Mouse (Mus musculus) hindbrain, embryonic 10.5 days (tissue): ENCODE data around the gene G3bp2. TPM values are rescaled to one million over a fixed set of nuclear protein-coding genes. Genes with fewer than 3 reads are reported as not detected.
A peak's percentile ranks its signal among the peaks of the same experiment; 100 is the strongest.

ENCODE experiments used
- DNase-seq: peaks from one replicate; pipeline ENCODE4 v3.0.0-alpha.2; 2017; ENCODE audit warnings: low spot score
- H3K27ac ChIP-seq: fragments of 300-500 bp; sonication (generic); 2 replicates; pipeline ENCODE4 v1.5.1; 2016; ENCODE audit warnings: mild to moderate bottlenecking, moderate library complexity
- H3K27me3 ChIP-seq: fragments of 300-500 bp; sonication (generic); 2 replicates; pipeline ENCODE4 v1.6.1; 2016; ENCODE audit warnings: mild to moderate bottlenecking; ENCODE audit not compliant: poor library complexity, insufficient read depth, severe bottlenecking
- H3K36me3 ChIP-seq: fragments of 300-500 bp; sonication (generic); 2 replicates; pipeline ENCODE4 v1.6.1; 2016; ENCODE audit warnings: mild to moderate bottlenecking, moderate library complexity
- H3K4me1 ChIP-seq: fragments of 300-500 bp; sonication (generic); replicated peaks from 2 replicates; pipeline ENCODE4 v1.6.1; 2016; ENCODE audit warnings: mild to moderate bottlenecking
- H3K4me3 ChIP-seq: fragments of 300-500 bp; sonication (generic); 2 replicates; pipeline ENCODE4 v1.5.1; 2016; ENCODE audit warnings: mild to moderate bottlenecking, moderate library complexity
- H3K9me3 ChIP-seq: fragments of 300-500 bp; sonication (generic); 2 replicates; pipeline ENCODE4 v1.6.1; 2016; ENCODE audit warnings: mild to moderate bottlenecking, moderate library complexity
- WGBS: fragments of 180-500 bp; shearing (Covaris S2); methylation state at CpG from one replicate; pipeline ENCODE4 v1.1.7; 2016; 5-methylcytosine and 5-hydroxymethylcytosine counted together
- polyA plus RNA-seq: library from polyadenylated mRNA; unstranded; fragments of >200 nt; fragmentation: Nextera tagmentation; extraction: Ambion mirVana; gene quantifications from 2 replicates; pipeline ENCODE4 v1.2.1, GENCODE M21; 2016

Gene G3bp2
- polyA plus RNA-seq, 1 experiment from 2014 or later = 273 TPM

- Histone ChIP-seq H3K27ac (no peak overlapping the region), H3K27me3 (no peaks in the 10 kb centered on the region), H3K4me3 (no peak overlapping the region), H3K9me3 (no peaks in the 10 kb centered on the region), H3K36me3 (no peaks in the 10 kb centered on the region), H3K4me1 (peaks cover 15% of the 10 kb centered on the region)
- no peak for DNase-seq
- 81% methylated on average over 3 of the region's 3 CpGs for WGBS
These were observed 10.5 kb upstream of the G3bp2 start for GRCm38 (mm10) chr5:92094062-92094415.

- Histone ChIP-seq H3K27ac (no peak overlapping the region), H3K27me3 (no peaks in the 10 kb centered on the region), H3K4me3 (no peak overlapping the region), H3K36me3 (no peaks in the 10 kb centered on the region), H3K9me3 (no peaks in the 10 kb centered on the region), H3K4me1 (peaks cover 15% of the 10 kb centered on the region)
- WGBS = 47% methylated on average over 15 of the region's 15 CpGs
- no peak for DNase-seq
These were observed 9.9 kb upstream of the G3bp2 start for GRCm38 (mm10) chr5:92093263-92094061.

GRCm38 (mm10) chr5:92087469-92087868 lies 4.0 kb upstream of the G3bp2 start:
- no peak overlapping the region for H3K4me3 ChIP-seq
- no peaks in the 10 kb centered on the region for H3K9me3 ChIP-seq
- H3K27ac ChIP-seq = no peak overlapping the region
- H3K36me3 ChIP-seq = no peaks in the 10 kb centered on the region
- DNase-seq = no peak
- H3K27me3 ChIP-seq = no peaks in the 10 kb centered on the region
- WGBS = 93% methylated on average over 4 of the region's 4 CpGs
- H3K4me1 ChIP-seq = peaks cover 6% of the 10 kb centered on the region; the same call in 1 of the 2 replicates

GRCm38 (mm10) chr5:92085821-92086550 lies 2.5 kb upstream of the G3bp2 start:
- no peaks in the 10 kb centered on the region for H3K9me3 ChIP-seq
- H3K4me3 ChIP-seq = no peak overlapping the region
- no peak overlapping the region for H3K27ac ChIP-seq
- DNase-seq = no peak
- H3K36me3 ChIP-seq = no peaks in the 10 kb centered on the region
- H3K4me1 ChIP-seq = peaks cover 20% of the 10 kb centered on the region
- no peaks in the 10 kb centered on the region for H3K27me3 ChIP-seq
- 83% methylated on average over 7 of the region's 7 CpGs for WGBS

GRCm38 (mm10) chr5:92085246-92085645 lies 1.7 kb upstream of the G3bp2 start:
- Histone ChIP-seq H3K27ac (no peak overlapping the region), H3K4me1 (peaks cover 27% of the 10 kb centered on the region), H3K36me3 (no peaks in the 10 kb centered on the region), H3K9me3 (no peaks in the 10 kb centered on the region), H3K27me3 (no peaks in the 10 kb centered on the region), H3K4me3 (no peak overlapping the region)
- 68% methylated on average over 4 of the region's 4 CpGs for WGBS
- DNase-seq = no peak

- DNase-seq = peak; percentile 74
- H3K4me1 ChIP-seq = peaks cover 35% of the 10 kb centered on the region
- no peaks in the 10 kb centered on the region for H3K36me3 ChIP-seq
- peak overlapping the region; percentile 99 for H3K27ac ChIP-seq
- under 1% methylated on average over 54 of the region's 55 CpGs for WGBS
- H3K27me3 ChIP-seq = no peaks in the 10 kb centered on the region
- peak overlapping the region; percentile 99 for H3K4me3 ChIP-seq
- no peaks in the 10 kb centered on the region for H3K9me3 ChIP-seq
These were observed 608 bp downstream of the G3bp2 start for GRCm38 (mm10) chr5:92082821-92083401.

GRCm38 (mm10) chr5:92081326-92081725 lies 2.2 kb downstream of the G3bp2 start:
- Histone ChIP-seq H3K4me1 (peaks cover 35% of the 10 kb centered on the region), H3K36me3 (0 out of 2 replicates have a peak, but pooled peaks cover 7% of the 10 kb centered on the region), H3K4me3 (peak overlapping the region; percentile 99), H3K9me3 (no peaks in the 10 kb centered on the region), H3K27me3 (no peaks in the 10 kb centered on the region), H3K27ac (no peak overlapping the region)
- DNase-seq = no peak
- 79% methylated on average over 3 of the region's 3 CpGs for WGBS

GRCm38 (mm10) chr5:92080400-92080799 lies 3.1 kb downstream of the G3bp2 start:
- no peaks in the 10 kb centered on the region for H3K9me3 ChIP-seq
- peaks cover 35% of the 10 kb centered on the region for H3K4me1 ChIP-seq
- H3K36me3 ChIP-seq = 0 out of 2 replicates have a peak, but pooled peaks cover 7% of the 10 kb centered on the region
- no peak overlapping the region for H3K27ac ChIP-seq
- H3K27me3 ChIP-seq = no peaks in the 10 kb centered on the region
- H3K4me3 ChIP-seq = no peak overlapping the region
- 82% methylated on average over 1 of the region's 1 CpGs for whole genome bisulfite sequencing
- no peak for DNase-seq

GRCm38 (mm10) chr5:92079304-92079703 lies 4.2 kb downstream of the G3bp2 start:
- no peak for DNase-seq
- Histone ChIP-seq H3K4me1 (peaks cover 33% of the 10 kb centered on the region), H3K27me3 (no peaks in the 10 kb centered on the region), H3K4me3 (no peak overlapping the region), H3K9me3 (no peaks in the 10 kb centered on the region), H3K27ac (no peak overlapping the region), H3K36me3 (0 out of 2 replicates have a peak, but pooled peaks cover 7% of the 10 kb centered on the region)
- WGBS = 70% methylated on average over 1 of the region's 1 CpGs

- Histone ChIP-seq H3K36me3 (0 out of 2 replicates have a peak, but pooled peaks cover 7% of the 10 kb centered on the region), H3K4me3 (no peak overlapping the region)
- no peak for DNase-seq
These were observed 4.8 kb downstream of the G3bp2 start for GRCm38 (mm10) chr5:92078751-92079150.

GRCm38 (mm10) chr5:92076273-92076672 lies 7.2 kb downstream of the G3bp2 start:
- no peaks in the 10 kb centered on the region for H3K9me3 ChIP-seq
- DNase-seq = no peak
- no peak overlapping the region for H3K4me3 ChIP-seq
- WGBS = 86% methylated on average over 1 of the region's 1 CpGs
- H3K4me1 ChIP-seq = peaks cover 17% of the 10 kb centered on the region
- peaks cover 22% of the 10 kb centered on the region for H3K36me3 ChIP-seq
- no peaks in the 10 kb centered on the region for H3K27me3 ChIP-seq
- no peak overlapping the region for H3K27ac ChIP-seq

More at GRCm38 (mm10) chr5:92078751-92079150, 4.8 kb downstream of the G3bp2 start:
- no peaks in the 10 kb centered on the region for H3K27me3 ChIP-seq
- H3K27ac ChIP-seq = no peak overlapping the region
- peaks cover 29% of the 10 kb centered on the region for H3K4me1 ChIP-seq
- H3K9me3 ChIP-seq = no peaks in the 10 kb centered on the region

GRCm38 (mm10) chr5:92074061-92074460 lies 9.5 kb downstream of the G3bp2 start:
- Histone ChIP-seq H3K4me1 (0 out of 2 replicates have a peak, but pooled peaks cover under 1% of the 10 kb centered on the region), H3K9me3 (no peaks in the 10 kb centered on the region), H3K27me3 (no peaks in the 10 kb centered on the region), H3K27ac (no peak overlapping the region), H3K4me3 (no peak overlapping the region), H3K36me3 (peaks cover 41% of the 10 kb centered on the region)
- no peak for DNase-seq
- WGBS = 95% methylated on average over 14 of the region's 14 CpGs

GRCm38 (mm10) chr5:92063192-92063591 lies 20.3 kb downstream of the G3bp2 start:
- no peak overlapping the region for H3K4me3 ChIP-seq
- H3K36me3 ChIP-seq = peaks cover 97% of the 10 kb centered on the region
- H3K27ac ChIP-seq = no peak overlapping the region
- WGBS = 98% methylated on average over 2 of the region's 2 CpGs
- no peaks in the 10 kb centered on the region for H3K9me3 ChIP-seq
- DNase-seq = no peak
- H3K27me3 ChIP-seq = no peaks in the 10 kb centered on the region
- H3K4me1 ChIP-seq = no peaks in the 10 kb centered on the region
